Mouse (Mus musculus) liver, postnatal 0 days (tissue): ENCODE data around the gene Gata2.

Experiments
- CTCF ChIP-seq: sonication (generic); IDR thresholded peaks from 2 replicates; pipeline ENCODE4 v1.5.1; 2016; ENCODE audit warnings: antibody characterized with exemption, low read depth
- EP300 ChIP-seq: IDR thresholded peaks from 2 replicates; pipeline ENCODE4 v1.6.1; 2016; ENCODE audit warnings: antibody characterized with exemption, low read depth, mild to moderate bottlenecking

- peak; percentile 85 for TF ChIP-seq EP300
- TF ChIP-seq CTCF: 0 out of 2 replicates have a peak, but pooled peaks have one; percentile 7
These were observed 9.4 kb downstream of the Gata2 start for GRCm38 (mm10) chr6:88202921-88203690.
